Mouse (Mus musculus): ENCODE measurements around the gene Zfp26.

- TF ChIP-seq CTCF (IDR thresholded peaks at IDR 0.05; ENCODE audit: low read depth, low read length) (no peak), POLR2A (IDR thresholded peaks at IDR 0.05; ENCODE audit: insufficient read depth, low read length) (no peak), EP300 (IDR thresholded peaks at IDR 0.05; ENCODE audit: insufficient read depth, low read depth, low read length) (no peak)
Observed at GRCm38 (mm10) chr9:20443183-20443783, 16.7 kb downstream of the Zfp26 start.

All from ES-Bruce4 (cell line).